Mouse (Mus musculus): ENCODE results near the gene Slc17a7. TPM values are rescaled to one million over a fixed set of nuclear protein-coding genes. Genes with fewer than 3 reads are reported as not detected.

Slc17a7 gene
- polyA plus RNA-seq, 1 experiment from 2014 or later, result 1.4 TPM

DNA sequence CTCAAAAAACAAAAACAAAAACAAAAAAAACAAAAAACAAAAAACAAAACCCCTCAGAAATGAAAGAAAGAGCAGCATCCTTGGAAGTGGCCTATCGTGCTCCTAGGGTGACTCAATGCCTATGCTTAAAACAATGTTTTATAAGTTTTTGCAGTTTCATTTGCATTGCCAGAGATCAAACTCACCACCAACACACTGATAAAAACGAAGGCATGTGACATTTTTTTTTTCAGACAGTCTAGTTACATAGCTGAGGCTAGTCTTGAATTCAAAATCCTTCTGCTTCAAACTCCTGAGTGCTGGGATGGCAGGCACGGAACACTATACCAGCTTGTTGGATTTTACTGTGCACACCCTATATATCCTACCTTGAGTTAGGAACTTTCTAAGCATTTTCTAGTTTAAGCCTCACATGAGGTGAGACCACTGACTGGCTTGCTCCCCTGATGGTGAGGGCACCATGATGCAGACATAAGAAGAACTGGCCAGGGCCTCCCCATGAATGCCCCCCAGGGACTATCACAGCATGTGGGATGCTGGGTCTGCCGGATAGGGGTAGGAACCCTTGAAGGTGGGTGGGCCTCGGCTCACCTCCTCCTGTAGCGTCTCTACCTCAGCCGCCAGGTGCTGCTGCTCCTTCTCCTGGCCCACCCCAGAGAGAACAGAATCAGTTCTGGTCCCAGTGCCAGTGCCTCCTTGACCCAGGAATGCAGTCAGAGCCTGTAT, 29.0 kb downstream of the Slc17a7 start:
- Histone ChIP-seq H3K27me3 (ENCODE audit: insufficient read depth, poor library complexity, severe bottlenecking) (peaks cover 75% of the 10 kb centered on the region), H3K4me1 (peaks cover 52% of the 10 kb centered on the region), H3K27ac (peak overlapping the region; percentile 62), H3K9me3 (no peaks in the 10 kb centered on the region), H3K4me3 (no peak overlapping the region), H3K36me3 (no peaks in the 10 kb centered on the region)
- no peak for DNase-seq (ENCODE audit: low spot score)
- 78% methylated on average over 7 of the region's 7 CpGs for WGBS

DNA sequence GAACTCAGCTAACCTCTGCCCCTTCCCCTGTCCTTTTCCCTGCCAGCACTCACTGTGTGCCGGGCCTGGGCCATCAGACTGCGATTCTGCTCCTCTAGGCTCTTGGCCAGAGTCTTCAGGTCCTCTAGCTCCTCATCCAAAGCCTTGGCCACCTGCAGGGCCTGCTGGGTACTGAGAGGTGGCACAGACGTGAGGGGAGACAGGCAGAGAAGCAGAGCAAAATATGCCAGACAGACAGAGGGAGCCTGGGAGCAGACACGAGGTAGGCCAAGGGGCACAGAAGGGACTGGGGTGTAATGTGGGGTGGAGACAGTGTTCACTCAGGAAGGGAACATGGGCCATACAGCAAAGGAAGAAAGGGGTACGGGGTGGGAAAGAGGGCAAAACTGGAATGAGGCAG, 29.7 kb downstream of the Slc17a7 start:
- H3K4me1 ChIP-seq, result peaks cover 57% of the 10 kb centered on the region
- peak overlapping the region; percentile 62 for H3K27ac ChIP-seq
- H3K9me3 ChIP-seq, result no peaks in the 10 kb centered on the region
- no peak overlapping the region for H3K4me3 ChIP-seq
- peaks cover 72% of the 10 kb centered on the region for H3K27me3 ChIP-seq (ENCODE audit: insufficient read depth, poor library complexity, severe bottlenecking)
- H3K36me3 ChIP-seq, result no peaks in the 10 kb centered on the region
- WGBS, result 59% methylated on average over 5 of the region's 5 CpGs
- no peak for DNase-seq (ENCODE audit: low spot score)

DNA sequence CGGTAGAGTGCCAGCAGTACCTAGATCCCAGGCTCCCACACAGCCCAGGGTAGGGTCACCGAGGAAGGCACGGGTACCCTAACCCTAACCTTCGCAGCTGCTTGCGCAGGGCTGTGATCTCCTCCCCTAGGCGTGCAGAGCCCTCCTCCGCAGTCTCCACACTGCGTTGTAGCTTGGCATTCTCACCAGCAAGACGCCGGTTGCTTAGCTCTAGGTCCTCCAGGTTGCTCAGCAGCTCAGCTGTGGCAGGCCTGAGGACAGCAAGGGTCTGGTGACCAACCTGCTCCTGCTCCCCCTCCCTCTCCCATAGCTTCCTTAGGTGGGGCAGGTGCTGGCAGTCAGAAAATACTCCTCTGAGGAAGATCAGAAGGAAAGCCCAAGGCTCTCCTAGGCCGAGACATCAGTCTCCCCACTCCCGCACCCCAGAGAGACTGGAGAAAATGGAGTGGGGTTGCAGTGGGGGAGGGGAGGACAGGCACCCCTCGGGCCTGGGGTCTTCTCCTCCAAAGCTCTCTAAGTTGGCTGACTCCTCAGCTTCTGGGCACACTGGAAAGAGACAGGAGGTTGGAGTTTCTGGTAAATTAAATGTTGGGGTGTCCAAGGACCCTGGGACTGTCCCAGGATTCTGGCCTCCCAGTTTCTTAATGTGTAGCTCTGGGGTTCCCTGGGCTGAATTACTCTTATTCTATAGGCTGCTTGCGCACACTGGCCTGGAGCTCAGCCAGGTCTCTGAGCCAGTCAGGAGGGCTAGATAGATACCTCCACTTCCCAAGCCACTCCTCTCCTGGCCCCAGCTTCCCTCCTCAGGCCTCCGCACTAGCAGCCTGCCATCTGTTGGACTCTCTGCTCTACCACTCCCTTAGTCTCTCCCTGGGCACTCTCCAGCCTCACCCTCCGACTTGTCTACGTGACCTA, 30.4 kb downstream of the Slc17a7 start:
- Histone ChIP-seq H3K9me3 (no peaks in the 10 kb centered on the region), H3K4me1 (peaks cover 60% of the 10 kb centered on the region), H3K27me3 (ENCODE audit: insufficient read depth, poor library complexity, severe bottlenecking) (peaks cover 64% of the 10 kb centered on the region), H3K4me3 (no peak overlapping the region), H3K36me3 (no peaks in the 10 kb centered on the region), H3K27ac (no peak overlapping the region)
- 73% methylated on average over 17 of the region's 17 CpGs for WGBS
- no peak for DNase-seq (ENCODE audit: low spot score)

DNA sequence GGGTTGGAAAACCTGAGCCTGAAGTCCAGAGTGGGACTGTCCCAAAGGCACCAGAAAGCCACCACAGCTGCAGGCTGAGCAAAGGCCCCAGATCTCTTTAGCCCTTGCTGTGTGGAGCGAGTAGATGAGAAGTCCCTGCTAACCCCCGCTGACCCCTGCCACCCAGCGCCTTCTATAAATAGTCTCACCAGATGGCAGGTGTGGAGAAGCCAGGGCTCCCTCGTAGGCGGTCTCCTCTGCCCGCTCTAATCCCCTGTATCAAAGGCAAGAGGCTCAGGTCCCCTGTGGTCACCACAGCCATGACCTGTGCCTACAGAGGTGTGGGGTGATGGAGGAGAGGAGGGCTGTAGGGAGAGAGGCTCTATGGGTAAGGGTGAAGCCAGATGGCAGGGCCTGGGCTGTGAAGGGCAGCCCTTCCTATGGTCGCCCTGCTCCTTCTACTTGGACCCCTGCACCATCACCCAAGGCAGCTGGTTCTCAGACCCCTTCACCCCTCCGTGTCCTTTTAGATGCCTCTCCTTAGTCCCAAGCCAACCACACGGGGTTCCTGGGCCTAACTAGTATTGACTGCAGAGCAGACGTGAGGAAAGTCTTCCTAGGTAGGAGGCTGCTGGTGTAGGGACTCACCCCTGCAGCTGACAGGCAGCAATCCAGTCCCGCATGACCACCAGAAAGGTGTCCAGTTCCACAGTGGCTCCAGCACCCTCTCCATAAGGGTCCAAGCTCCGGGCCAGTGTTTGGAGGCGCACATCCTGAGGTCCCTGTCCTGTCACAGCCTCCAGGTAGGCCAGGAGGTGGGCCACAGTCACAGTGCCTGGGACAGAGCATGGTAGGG, 31.8 kb downstream of the Slc17a7 start:
- peaks cover 53% of the 10 kb centered on the region for H3K27me3 ChIP-seq (ENCODE audit: insufficient read depth, poor library complexity, severe bottlenecking)
- H3K4me1 ChIP-seq, result peaks cover 60% of the 10 kb centered on the region
- H3K27ac ChIP-seq, result peak overlapping the region; percentile 19
- no peaks in the 10 kb centered on the region for H3K9me3 ChIP-seq
- WGBS, result 49% methylated on average over 13 of the region's 13 CpGs
- DNase-seq (ENCODE audit: low spot score), result no peak
- no peak overlapping the region for H3K4me3 ChIP-seq
- no peaks in the 10 kb centered on the region for H3K36me3 ChIP-seq

DNA sequence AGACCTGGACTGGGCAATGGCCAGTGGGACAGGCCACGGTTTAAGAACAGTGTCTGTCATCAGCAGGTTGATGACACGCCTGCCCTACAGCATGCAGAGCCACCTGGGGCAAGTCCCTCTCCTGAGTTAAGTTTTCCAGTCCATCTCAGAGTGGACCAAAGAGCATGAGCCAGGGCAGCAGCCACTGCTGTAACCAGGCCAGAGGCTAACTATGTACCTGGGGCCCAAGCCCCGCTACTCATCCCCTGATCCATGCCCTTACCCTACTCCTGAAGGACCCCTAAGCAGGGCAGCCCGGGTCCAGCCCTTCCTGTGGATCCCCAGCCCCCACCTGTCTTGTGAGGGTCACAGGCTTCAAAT, 32.4 kb downstream of the Slc17a7 start:
- Histone ChIP-seq H3K27me3 (ENCODE audit: insufficient read depth, poor library complexity, severe bottlenecking) (peaks cover 51% of the 10 kb centered on the region), H3K36me3 (no peaks in the 10 kb centered on the region), H3K27ac (peak overlapping the region; percentile 16; the same call in 1 of the 2 replicates), H3K9me3 (no peaks in the 10 kb centered on the region), H3K4me3 (no peak overlapping the region), H3K4me1 (peaks cover 56% of the 10 kb centered on the region)
- no peak for DNase-seq (ENCODE audit: low spot score)
- 79% methylated on average over 4 of the region's 4 CpGs for WGBS

DNA sequence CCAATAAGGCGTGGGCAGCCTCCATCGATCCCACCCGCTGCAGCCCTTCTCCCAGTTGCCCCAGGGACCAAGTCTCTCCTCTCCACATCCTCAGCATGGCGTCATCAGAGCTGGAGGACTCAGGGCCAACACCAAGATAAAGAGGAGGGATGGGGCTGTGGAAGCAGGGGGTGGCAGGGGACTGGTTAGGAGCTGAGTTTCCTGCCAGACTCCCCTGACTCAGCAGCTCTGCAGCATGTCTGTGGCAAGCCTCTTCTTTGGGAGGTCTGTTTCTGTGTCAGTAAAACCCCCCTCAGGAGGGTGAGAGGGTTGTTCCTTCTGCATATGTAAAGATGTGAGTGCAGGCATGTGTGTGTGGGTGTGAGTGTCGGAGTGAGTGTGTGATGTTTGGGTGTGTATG, 33.2 kb downstream of the Slc17a7 start:
- Histone ChIP-seq H3K4me3 (no peak overlapping the region; the same call in 1 of the 2 replicates), H3K27me3 (ENCODE audit: insufficient read depth, poor library complexity, severe bottlenecking) (peaks cover 45% of the 10 kb centered on the region), H3K36me3 (no peaks in the 10 kb centered on the region), H3K27ac (no peak overlapping the region), H3K4me1 (peaks cover 48% of the 10 kb centered on the region), H3K9me3 (no peaks in the 10 kb centered on the region)
- no peak for DNase-seq (ENCODE audit: low spot score)
- whole genome bisulfite sequencing, result 58% methylated on average over 5 of the region's 5 CpGs

DNA sequence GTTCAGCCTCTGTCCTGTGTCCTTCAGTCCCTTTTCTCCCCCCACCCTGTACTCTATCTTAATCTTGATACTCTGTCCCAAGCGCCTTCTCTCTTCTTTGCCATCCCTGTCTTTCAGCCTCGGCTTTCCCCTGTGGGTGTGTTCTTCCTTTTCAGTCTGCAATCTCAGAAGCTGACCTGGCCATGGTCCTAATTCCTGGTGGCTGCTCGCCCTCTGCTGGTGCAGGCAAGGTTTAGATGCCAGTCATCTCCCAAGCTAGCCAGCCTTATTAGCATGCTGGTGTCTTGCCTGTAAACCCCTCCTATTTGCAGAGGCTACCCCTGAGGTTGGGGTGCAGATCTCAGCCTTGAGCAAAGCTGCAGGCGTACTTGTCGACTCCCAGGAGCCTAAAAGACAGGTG, 34.7 kb downstream of the Slc17a7 start:
- DNase-seq (ENCODE audit: low spot score), result peak; percentile 90
- peaks cover 37% of the 10 kb centered on the region for H3K27me3 ChIP-seq (ENCODE audit: insufficient read depth, poor library complexity, severe bottlenecking)
- H3K36me3 ChIP-seq, result no peaks in the 10 kb centered on the region
- H3K27ac ChIP-seq, result 0 out of 2 replicates have a peak overlapping the region, but pooled peaks have one; percentile 6
- 8% methylated on average over 5 of the region's 5 CpGs for WGBS
- H3K4me3 ChIP-seq, result no peak overlapping the region
- H3K9me3 ChIP-seq, result no peaks in the 10 kb centered on the region
- peaks cover 46% of the 10 kb centered on the region for H3K4me1 ChIP-seq

DNA sequence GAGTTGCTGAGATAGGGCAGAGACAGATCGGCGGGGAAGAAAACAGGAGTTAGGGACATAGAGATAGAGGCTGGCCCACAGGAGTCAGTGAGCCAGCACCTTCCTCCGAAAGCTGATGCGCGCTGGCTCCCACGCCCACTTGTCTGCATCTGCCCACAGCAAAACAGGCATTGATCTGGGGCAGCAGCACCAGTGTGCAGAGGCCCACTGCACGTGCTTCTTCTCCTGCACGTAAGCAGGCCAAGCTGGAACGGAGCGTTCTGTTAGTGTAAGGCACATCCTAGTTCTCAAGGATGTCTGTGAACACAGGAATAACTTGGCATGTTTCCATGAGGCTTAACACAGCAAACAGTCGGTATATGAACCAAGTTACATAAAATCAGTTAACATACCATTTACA, 35.2 kb downstream of the Slc17a7 start:
- DNase-seq (ENCODE audit: low spot score), result no peak
- peaks cover 32% of the 10 kb centered on the region for H3K27me3 ChIP-seq (ENCODE audit: insufficient read depth, poor library complexity, severe bottlenecking)
- no peak overlapping the region for H3K4me3 ChIP-seq
- 76% methylated on average over 11 of the region's 11 CpGs for WGBS
- H3K9me3 ChIP-seq, result no peaks in the 10 kb centered on the region
- peaks cover 40% of the 10 kb centered on the region for H3K4me1 ChIP-seq
- no peaks in the 10 kb centered on the region for H3K36me3 ChIP-seq
- no peak overlapping the region for H3K27ac ChIP-seq

DNA sequence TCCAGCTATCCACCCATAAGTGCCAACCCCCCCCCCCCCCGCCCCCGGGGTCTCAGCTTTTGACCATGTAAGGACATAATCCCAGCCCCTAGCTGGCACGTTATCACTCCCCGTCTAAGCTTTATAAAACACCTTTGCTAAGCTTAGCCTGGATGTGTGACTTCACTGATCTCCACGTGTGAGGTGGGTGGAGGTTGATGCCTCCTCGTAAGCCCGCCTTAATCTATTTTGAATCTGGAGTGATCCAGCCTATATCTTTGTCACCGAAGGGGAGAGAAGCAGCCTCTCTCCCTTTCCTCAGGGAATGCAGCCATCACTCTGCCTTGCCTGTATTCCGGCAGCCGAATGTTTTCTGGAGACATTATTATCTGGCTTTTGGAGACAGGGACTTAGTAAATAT, 38.9 kb downstream of the Slc17a7 start:
- H3K4me3 ChIP-seq, result no peak overlapping the region
- 23% methylated on average over 10 of the region's 10 CpGs for WGBS
- DNase-seq (ENCODE audit: low spot score), result no peak
- peaks cover 16% of the 10 kb centered on the region; the same call in 1 of the 2 replicates for H3K4me1 ChIP-seq
- H3K27ac ChIP-seq, result peak overlapping the region; percentile 67; the same call in 1 of the 2 replicates
- H3K36me3 ChIP-seq, result no peaks in the 10 kb centered on the region
- peaks cover 10% of the 10 kb centered on the region for H3K27me3 ChIP-seq (ENCODE audit: insufficient read depth, poor library complexity, severe bottlenecking)
- no peaks in the 10 kb centered on the region for H3K9me3 ChIP-seq

DNA sequence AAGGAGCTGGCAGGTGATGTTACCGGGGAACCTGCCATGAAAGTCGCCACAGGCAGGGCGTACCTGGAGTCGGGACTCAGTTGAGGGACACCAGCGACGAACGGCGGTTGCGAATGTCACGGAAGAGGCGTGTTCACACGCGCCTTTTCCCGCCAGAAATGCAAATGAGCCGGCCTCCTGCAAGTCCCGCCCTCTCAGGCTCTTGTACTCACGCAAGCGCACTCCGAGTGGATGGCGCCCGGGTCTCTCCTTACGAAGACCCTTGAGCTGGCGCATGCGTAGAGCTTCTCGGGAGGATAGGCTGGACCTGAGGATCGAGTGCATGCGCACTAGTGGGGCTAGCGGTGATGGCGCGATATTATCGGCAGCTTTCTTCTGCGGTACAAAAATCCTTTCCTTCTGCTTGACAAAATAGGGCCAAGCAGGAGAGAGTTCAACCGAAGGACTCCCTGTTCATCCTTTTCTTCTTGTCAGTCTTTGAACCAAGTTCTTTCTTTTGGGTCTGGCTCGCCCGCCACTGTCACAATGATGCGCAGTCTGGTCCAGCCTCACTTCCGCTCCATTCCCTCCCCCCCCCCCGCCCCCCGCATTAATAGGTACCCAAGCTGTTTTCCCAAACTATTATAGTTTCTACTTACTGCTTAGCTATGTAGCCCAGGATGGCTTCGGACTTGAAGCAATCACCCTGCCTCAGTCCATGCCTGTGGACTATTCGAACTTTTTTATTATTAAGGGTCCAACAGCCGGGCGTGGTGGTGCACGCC, 40.8 kb downstream of the Slc17a7 start, which contains the start of gene Ccdc155:
Gene Ccdc155 (minus strand): TSS at position 513 of the 764 bp plus-strand sequence.
- DNase-seq (ENCODE audit: low spot score), result peak; percentile 99
- Histone ChIP-seq H3K27ac (peak within 1 kb of the TSS; percentile 69), H3K4me1 (peaks cover 7% of the 10 kb centered on the region; the same call in 1 of the 2 replicates), H3K27me3 (ENCODE audit: insufficient read depth, poor library complexity, severe bottlenecking) (peaks cover 14% of the 10 kb centered on the region; the same call in 1 of the 2 replicates), H3K9me3 (no peaks in the 10 kb centered on the region), H3K36me3 (no peaks in the 10 kb centered on the region), H3K4me3 (peak within 1 kb of the TSS; percentile 60)
- 8% methylated on average over 44 of the region's 44 CpGs for WGBS

DNA sequence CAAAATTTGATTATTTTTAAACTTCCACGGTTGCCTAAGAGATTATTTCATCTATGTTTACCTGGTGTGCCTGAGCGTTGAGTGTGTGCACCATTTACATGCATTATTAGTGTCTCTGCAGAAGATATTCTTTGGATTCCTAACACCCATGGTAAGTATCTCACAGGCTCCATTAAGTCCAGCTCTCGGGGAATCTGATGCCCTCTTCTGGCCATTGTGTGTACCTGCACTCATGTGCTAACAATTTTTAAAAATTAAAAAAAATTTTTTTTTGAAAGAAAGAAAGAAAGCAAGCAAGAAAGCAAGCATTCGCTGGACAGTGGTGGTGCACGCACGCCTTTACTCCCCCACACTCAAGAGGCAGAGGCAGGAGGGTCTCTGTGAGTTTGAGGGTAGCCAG, 44.5 kb downstream of the Slc17a7 start:
- H3K4me3 ChIP-seq, result no peak overlapping the region
- H3K9me3 ChIP-seq, result no peaks in the 10 kb centered on the region
- no peak for DNase-seq (ENCODE audit: low spot score)
- 70% methylated on average over 6 of the region's 6 CpGs for WGBS
- H3K4me1 ChIP-seq, result peaks cover 13% of the 10 kb centered on the region
- H3K27ac ChIP-seq, result no peak overlapping the region
- H3K27me3 ChIP-seq (ENCODE audit: insufficient read depth, poor library complexity, severe bottlenecking), result peaks cover 35% of the 10 kb centered on the region
- H3K36me3 ChIP-seq, result no peaks in the 10 kb centered on the region

DNA sequence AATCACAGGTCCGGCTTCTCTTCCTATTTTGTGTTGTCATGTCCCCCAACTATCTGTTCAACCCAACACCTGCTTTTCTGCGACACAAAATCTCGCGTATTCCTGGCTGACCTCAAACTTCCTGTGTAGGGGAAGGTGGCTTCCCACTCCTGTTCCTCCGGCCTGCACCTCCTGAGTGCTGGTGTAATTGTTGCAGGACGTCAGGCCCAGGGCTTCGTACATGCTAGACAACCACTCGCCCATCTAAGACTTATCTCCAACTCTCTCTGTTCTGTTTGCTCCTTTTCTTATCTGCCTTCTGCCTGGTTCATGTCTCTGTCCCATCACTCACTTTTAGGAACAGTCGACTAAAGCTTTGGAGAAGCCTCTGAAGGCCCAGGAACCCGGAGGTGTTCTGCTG, 47.3 kb downstream of the Slc17a7 start:
- Histone ChIP-seq H3K4me1 (peaks cover 20% of the 10 kb centered on the region), H3K27me3 (ENCODE audit: insufficient read depth, poor library complexity, severe bottlenecking) (peaks cover 35% of the 10 kb centered on the region), H3K27ac (no peak overlapping the region), H3K36me3 (no peaks in the 10 kb centered on the region), H3K9me3 (no peaks in the 10 kb centered on the region), H3K4me3 (0 out of 2 replicates have a peak overlapping the region, but pooled peaks have one; percentile 45)
- 33% methylated on average over 10 of the region's 10 CpGs for WGBS
- no peak for DNase-seq (ENCODE audit: low spot score)

Measured in heart, embryonic 10.5 days (tissue).